Mouse (Mus musculus) bone marrow macrophage, adult 2 months (primary cell): Measurements from ENCODE around the gene Mtss1l.

Experiments
- CTCF ChIP-seq: IDR thresholded peaks from 2 replicates; pipeline ENCODE4 v1.5.1; 2012; ENCODE audit warnings: low read depth, mild to moderate bottlenecking, low read length, moderate library complexity
- POLR2A ChIP-seq: IDR thresholded peaks from 2 replicates; pipeline ENCODE4 v1.6.1; 2012; ENCODE audit warnings: mild to moderate bottlenecking, low read depth, low read length, borderline replicate concordance

DNA sequence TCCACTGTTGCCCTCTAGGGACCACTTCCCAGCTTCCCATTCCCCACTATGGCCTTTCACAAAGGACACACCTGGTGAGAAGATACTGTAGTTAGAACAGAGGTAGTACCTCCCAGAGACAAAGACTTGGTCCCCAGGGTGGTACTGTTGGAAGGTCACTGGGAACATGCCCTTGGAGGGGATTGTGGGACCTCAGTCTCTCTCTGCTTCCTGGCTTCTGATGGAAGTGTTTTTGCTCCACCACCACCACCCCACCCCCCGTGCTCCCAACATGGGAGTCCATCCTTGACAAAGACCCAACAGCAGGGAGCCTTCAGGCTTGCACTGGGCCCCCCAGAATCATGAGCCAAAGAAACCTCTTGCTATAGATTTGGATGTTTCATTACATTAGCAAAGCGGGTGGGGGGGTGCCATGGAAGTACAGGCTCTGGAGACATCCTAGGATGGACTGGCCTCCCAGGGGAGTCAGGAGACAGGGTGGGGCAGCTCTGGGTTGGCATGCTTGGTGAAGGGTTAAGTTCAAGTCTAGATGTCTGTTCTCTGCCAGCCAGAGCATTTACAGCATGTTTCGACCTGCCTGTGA, 14.9 kb upstream of the Mtss1l start:
- TF ChIP-seq CTCF (no peak), POLR2A (no peak)
